Mouse (Mus musculus) midbrain, postnatal 0 days (tissue): Measurements from ENCODE around the gene Ubtd1. TPM values are rescaled to one million over a fixed set of nuclear protein-coding genes. Genes with fewer than 3 reads are reported as not detected.

Source experiments
- ATAC-seq: fragments of 200-750 bp; cut with Nextera tagmentation; 2 replicates; pipeline ENCODE4 v1.8.0; 2017; ENCODE audit warnings: moderate number of reproducible peaks, mild to moderate bottlenecking, moderate TSS enrichment, moderate library complexity; ENCODE audit not compliant: low FRiP score
- DNase-seq: peaks from one replicate; pipeline ENCODE4 v3.0.0-alpha.2; 2015; ENCODE audit warnings: low spot score
- H3K27ac ChIP-seq: fragments of 300-500 bp; sonication (generic); 2 replicates; pipeline ENCODE4 v1.5.1; 2014; ENCODE audit warnings: low read depth, mild to moderate bottlenecking, low read length, mixed read lengths
- H3K27me3 ChIP-seq: fragments of 300-500 bp; sonication (generic); 2 replicates; pipeline ENCODE4 v1.6.1; 2014; ENCODE audit warnings: low read length, control low read depth, mixed read lengths; ENCODE audit not compliant: insufficient read depth
- H3K36me3 ChIP-seq: fragments of 300-500 bp; sonication (generic); 2 replicates; pipeline ENCODE4 v1.6.1; 2014; ENCODE audit warnings: low read length, control low read depth, mixed read lengths; ENCODE audit not compliant: insufficient read depth
- H3K4me1 ChIP-seq: fragments of 300-500 bp; sonication (generic); 2 replicates; pipeline ENCODE4 v1.6.1; 2014; ENCODE audit warnings: mild to moderate bottlenecking, control low read depth, antibody characterized with exemption, low read length, mixed read lengths; ENCODE audit not compliant: insufficient read depth
- H3K4me2 ChIP-seq: fragments of 300-500 bp; sonication (generic); 2 replicates; pipeline ENCODE4 v1.6.1; 2014; ENCODE audit warnings: low read depth, mild to moderate bottlenecking, low read length, mixed read lengths; ENCODE audit not compliant: poor library complexity, severe bottlenecking
- H3K4me3 ChIP-seq: fragments of 300-500 bp; sonication (generic); 2 replicates; pipeline ENCODE4 v1.5.1; 2014; ENCODE audit warnings: low read depth, mild to moderate bottlenecking, low read length, moderate library complexity
- H3K9ac ChIP-seq: fragments of 300-500 bp; sonication (generic); replicated peaks from 2 replicates; pipeline ENCODE4 v1.6.1; 2014; ENCODE audit warnings: mild to moderate bottlenecking, low read length, moderate library complexity, mixed read lengths; ENCODE audit not compliant: poor library complexity, severe bottlenecking
- H3K9me3 ChIP-seq: fragments of 300-500 bp; sonication (generic); 2 replicates; pipeline ENCODE4 v1.6.1; 2016; ENCODE audit warnings: low read length, control low read depth
- CTCF ChIP-seq: IDR thresholded peaks from 2 replicates; pipeline ENCODE4 v1.5.1; 2016; ENCODE audit warnings: antibody characterized with exemption, mild to moderate bottlenecking
- WGBS: fragments of 180-500 bp; shearing (Covaris S2); extraction: QIAGEN DNeasy Blood & Tissue Kit; methylation state at CpG from one replicate; pipeline ENCODE4 v1.1.7; 2014; 5-methylcytosine and 5-hydroxymethylcytosine counted together
- polyA plus RNA-seq: library from polyadenylated mRNA; unstranded; fragments of >200 nt; fragmentation: Nextera tagmentation; extraction: Ambion mirVana; gene quantifications from 2 replicates; pipeline ENCODE4 v1.2.1, GENCODE M21; 2015
- total RNA-seq: library from RNA; depleted of rRNA; stranded (reverse); fragments of >200 nt; gene quantifications from 2 replicates; pipeline ENCODE4 v1.2.3, GENCODE M21; 2014

Ubtd1 gene
- total and polyA plus RNA-seq, 2 experiments from 2014 or later = 12.2 to 17.5 TPM

DNA sequence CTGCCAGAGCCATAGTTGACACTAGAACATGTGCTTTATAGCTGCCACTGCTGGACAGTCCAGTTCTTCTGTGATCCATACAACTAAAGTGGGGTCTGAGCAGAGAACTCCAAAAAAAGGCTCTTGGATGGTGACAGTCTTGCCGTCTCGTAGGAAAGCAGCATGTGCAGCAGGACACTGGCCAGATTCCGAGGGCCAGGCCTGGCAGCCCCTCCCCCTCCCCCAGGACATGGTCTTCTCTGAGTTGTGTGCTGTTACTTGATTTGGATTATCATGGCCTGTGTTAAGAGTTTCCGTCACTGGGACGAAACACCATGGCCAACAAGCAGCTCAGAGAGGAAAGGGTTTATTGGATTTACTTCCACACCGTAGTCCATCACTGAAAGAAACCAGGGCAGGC lies 22.7 kb downstream of the Ubtd1 start:
- no peak for DNase-seq
- H3K27me3 ChIP-seq = no peaks in the 10 kb centered on the region
- H3K27ac ChIP-seq = no peak overlapping the region
- no peaks in the 10 kb centered on the region for H3K36me3 ChIP-seq
- TF ChIP-seq CTCF = no peak
- no peak overlapping the region for H3K4me2 ChIP-seq
- no peak overlapping the region for H3K9ac ChIP-seq
- no peak overlapping the region for H3K4me3 ChIP-seq
- ATAC-seq = no peak
- H3K4me1 ChIP-seq = no peaks in the 10 kb centered on the region
- H3K9me3 ChIP-seq = no peaks in the 10 kb centered on the region
- WGBS = 73% methylated on average over 6 of the region's 6 CpGs

DNA sequence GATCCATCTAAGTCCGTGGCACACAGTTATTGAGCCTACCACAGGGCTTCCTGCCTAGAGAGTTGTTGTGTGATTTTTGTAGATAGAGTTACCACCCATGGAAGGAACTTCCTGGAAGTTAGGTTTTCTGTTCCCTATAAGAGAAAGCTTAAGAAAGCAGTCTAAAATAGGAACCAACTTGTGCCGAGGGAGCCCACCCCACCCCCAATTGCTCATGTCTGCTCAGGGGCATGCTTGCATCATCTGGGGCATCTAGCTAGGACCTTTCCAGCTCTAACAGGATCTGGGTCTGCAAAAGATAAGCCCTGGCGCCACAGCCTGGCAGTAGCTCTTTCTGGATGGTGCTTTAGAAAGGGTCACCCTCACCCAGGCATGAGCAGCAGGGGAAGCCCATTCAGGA lies 24.1 kb downstream of the Ubtd1 start:
- DNase-seq (no peak), ATAC-seq (no peak)
- 84% methylated on average over 3 of the region's 3 CpGs for WGBS
- Histone ChIP-seq H3K27me3 (no peaks in the 10 kb centered on the region), H3K36me3 (no peaks in the 10 kb centered on the region), H3K4me2 (no peak overlapping the region), H3K4me3 (no peak overlapping the region), H3K27ac (no peak overlapping the region), H3K4me1 (no peaks in the 10 kb centered on the region), H3K9me3 (no peaks in the 10 kb centered on the region), H3K9ac (no peak overlapping the region)
- TF ChIP-seq CTCF = no peak

DNA sequence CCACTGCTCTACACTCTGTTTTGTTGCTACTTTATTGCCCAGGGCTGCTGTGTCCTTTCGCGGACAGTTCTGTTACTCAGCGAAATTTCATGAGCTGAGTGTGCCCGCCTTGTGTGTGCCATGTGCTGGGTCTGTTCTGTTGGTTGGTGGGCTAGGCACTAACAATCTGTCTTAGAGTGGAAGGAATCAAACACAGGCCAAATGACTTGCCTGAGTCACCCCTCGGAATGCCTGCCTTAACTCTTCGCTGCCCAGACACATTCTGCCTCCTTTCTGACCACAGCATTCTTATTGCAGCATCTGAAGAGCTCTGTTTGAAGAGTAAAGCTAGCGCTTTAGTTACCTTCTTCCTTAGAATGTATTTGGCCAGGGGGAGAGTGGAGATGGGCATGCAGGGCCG lies 25.0 kb downstream of the Ubtd1 start:
- WGBS = 79% methylated on average over 8 of the region's 8 CpGs
- no peak for DNase-seq
- Histone ChIP-seq H3K27ac (no peak overlapping the region), H3K36me3 (no peaks in the 10 kb centered on the region), H3K9ac (no peak overlapping the region), H3K4me2 (no peak overlapping the region), H3K9me3 (no peaks in the 10 kb centered on the region), H3K4me3 (no peak overlapping the region), H3K4me1 (no peaks in the 10 kb centered on the region), H3K27me3 (no peaks in the 10 kb centered on the region)
- no peak for ATAC-seq
- TF ChIP-seq CTCF = no peak

DNA sequence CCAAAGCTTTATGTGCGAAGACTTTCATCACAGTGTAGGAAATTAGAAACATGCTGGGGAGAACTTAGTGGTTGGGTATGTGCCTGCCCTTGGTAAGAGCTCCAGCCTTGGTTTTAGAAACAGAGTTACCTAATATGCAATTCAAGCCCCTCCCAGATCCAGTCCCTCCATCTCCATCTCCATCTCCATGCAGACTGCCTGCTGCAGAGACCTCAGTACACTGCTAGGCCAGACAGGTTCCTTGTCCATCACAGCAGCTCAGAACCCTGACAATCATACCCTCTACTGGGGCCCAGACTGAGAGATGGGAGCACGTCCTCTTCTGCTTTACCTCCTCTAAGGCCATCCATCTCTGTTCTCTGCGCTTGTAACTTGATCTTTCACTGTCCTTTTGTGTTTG lies 27.0 kb downstream of the Ubtd1 start:
- no peaks in the 10 kb centered on the region for H3K36me3 ChIP-seq
- no peaks in the 10 kb centered on the region for H3K4me1 ChIP-seq
- WGBS = 72% methylated on average over 3 of the region's 3 CpGs
- DNase-seq (no peak), ATAC-seq (no peak)
- TF ChIP-seq CTCF = no peak
- no peaks in the 10 kb centered on the region for H3K9me3 ChIP-seq
- no peaks in the 10 kb centered on the region for H3K27me3 ChIP-seq
- no peak overlapping the region for H3K4me3 ChIP-seq
- H3K27ac ChIP-seq = no peak overlapping the region
- H3K4me2 ChIP-seq = no peak overlapping the region
- H3K9ac ChIP-seq = no peak overlapping the region

DNA sequence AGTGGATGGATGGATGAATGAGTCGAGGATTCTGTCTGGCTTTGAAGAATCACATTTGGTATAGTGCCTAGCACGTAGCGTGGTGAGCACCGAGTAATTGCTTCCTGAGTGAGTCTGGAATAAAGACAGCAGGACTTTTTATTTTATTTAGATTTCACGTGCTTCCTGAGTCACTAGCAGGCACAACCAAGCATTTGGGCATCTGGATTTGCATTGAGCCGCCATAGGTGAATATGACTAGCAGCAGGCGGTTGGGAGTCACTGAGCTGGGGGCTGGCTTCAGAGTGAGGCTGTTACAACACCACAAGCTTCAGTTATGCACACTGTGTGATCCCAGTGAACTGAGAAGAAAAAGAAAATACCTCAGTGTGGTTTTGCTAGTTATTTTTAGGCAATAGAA lies 27.5 kb downstream of the Ubtd1 start:
- Histone ChIP-seq H3K4me3 (no peak overlapping the region), H3K9me3 (no peaks in the 10 kb centered on the region), H3K9ac (no peak overlapping the region), H3K4me1 (no peaks in the 10 kb centered on the region), H3K4me2 (no peak overlapping the region), H3K27me3 (no peaks in the 10 kb centered on the region), H3K36me3 (no peaks in the 10 kb centered on the region), H3K27ac (no peak overlapping the region)
- ATAC-seq = no peak
- 69% methylated on average over 7 of the region's 7 CpGs for WGBS
- DNase-seq = no peak
- TF ChIP-seq CTCF = no peak

DNA sequence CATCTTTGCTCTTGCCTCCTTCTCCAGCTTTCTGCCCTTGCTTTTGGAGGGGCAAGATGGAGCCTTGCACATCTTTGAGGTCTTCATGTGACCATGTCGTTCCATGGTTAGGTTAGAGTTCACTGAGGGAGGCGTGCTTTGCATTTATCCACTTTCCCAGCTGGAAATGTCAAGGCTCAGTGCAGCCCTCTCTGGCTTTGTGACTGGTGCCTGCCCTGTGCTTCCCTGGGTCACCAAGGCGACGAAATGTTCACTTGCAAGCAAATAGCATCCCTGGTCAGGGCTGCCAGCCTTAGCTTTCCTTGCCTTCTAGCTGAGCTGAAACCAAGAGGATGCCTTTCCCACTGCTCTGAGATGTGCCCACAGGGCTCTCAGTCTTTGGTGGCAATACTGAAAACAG lies 28.9 kb downstream of the Ubtd1 start:
- no peaks in the 10 kb centered on the region for H3K36me3 ChIP-seq
- H3K4me1 ChIP-seq = no peaks in the 10 kb centered on the region
- ATAC-seq = no peak
- no peak overlapping the region for H3K4me3 ChIP-seq
- H3K27ac ChIP-seq = no peak overlapping the region
- H3K9me3 ChIP-seq = no peaks in the 10 kb centered on the region
- DNase-seq = no peak
- no peak overlapping the region for H3K4me2 ChIP-seq
- H3K27me3 ChIP-seq = no peaks in the 10 kb centered on the region
- no peak for TF ChIP-seq CTCF
- WGBS = 47% methylated on average over 4 of the region's 4 CpGs
- H3K9ac ChIP-seq = no peak overlapping the region

DNA sequence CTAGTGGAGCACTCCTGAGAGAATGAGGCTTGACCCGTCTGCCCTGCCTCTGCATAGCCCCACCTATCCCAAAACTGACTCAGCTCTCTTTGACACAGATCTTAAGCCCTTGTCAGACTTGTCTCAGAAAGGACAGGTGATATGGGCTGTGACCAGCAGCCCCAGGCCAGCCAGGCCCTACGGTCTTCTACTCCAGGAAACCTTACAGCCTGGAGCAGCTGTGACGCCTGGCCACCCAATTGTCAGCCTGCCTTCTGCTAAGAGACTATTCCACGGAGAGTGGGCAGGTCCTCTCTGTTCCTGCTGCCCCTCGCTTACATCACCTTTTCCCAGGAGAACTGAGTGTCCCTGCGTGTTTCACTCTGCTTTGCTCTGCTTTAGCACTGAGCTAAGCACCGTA lies 29.6 kb downstream of the Ubtd1 start:
- DNase-seq (no peak), ATAC-seq (no peak)
- no peaks in the 10 kb centered on the region for H3K36me3 ChIP-seq
- no peak overlapping the region for H3K9ac ChIP-seq
- no peaks in the 10 kb centered on the region for H3K4me1 ChIP-seq
- 88% methylated on average over 7 of the region's 7 CpGs for WGBS
- no peak overlapping the region for H3K4me2 ChIP-seq
- H3K27ac ChIP-seq = no peak overlapping the region
- no peak overlapping the region for H3K4me3 ChIP-seq
- H3K9me3 ChIP-seq = no peaks in the 10 kb centered on the region
- no peaks in the 10 kb centered on the region for H3K27me3 ChIP-seq
- no peak for TF ChIP-seq CTCF
